Mouse (Mus musculus): ENCODE measurements around the gene St3gal3. TPM values are rescaled to one million over a fixed set of nuclear protein-coding genes. Genes with fewer than 3 reads are reported as not detected.

St3gal3 gene
- polyA plus RNA-seq, 1 experiment, result 8.1 TPM

DNA sequence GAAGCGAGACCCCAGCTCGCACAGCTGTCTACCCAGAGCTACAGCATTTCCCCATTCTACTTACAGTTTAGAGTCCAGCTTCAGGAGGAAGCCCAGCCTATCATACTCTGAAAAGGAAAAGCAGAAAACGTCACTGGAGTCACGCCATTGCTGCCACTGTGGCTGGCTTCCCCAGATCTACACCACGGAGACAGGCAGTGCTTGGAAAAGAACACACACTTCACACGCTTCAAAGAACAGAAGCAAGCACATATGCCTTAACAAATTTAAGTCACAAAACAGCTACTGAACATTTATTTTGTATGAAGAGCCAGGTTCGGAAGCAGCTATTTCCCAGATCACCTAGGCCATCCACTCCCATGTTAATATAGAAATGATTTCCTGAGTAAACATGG is 102.9 kb downstream of the St3gal3 start:
- 88% methylated on average over 7 of the region's 7 CpGs for WGBS
- H3K4me3 ChIP-seq (ENCODE audit: low read depth, low read length), result no peak overlapping the region
- TF ChIP-seq CTCF (IDR thresholded peaks at IDR 0.05; ENCODE audit: extremely low read depth, insufficient read length, insufficient replicate concordance, low read depth, low read length) (no peak), POLR2A (IDR thresholded peaks at IDR 0.05; ENCODE audit: low read depth, low read length) (no peak)
- H3K36me3 ChIP-seq (ENCODE audit: control insufficient read depth, insufficient read depth, low read length), result no peaks in the 10 kb centered on the region
- no peak overlapping the region for H3K27ac ChIP-seq (ENCODE audit: insufficient read depth, low read depth, low read length)
- H3K27me3 ChIP-seq (ENCODE audit: control insufficient read depth, insufficient read depth, low read length), result no peaks in the 10 kb centered on the region
- peaks cover 6% of the 10 kb centered on the region; the same call in 1 of the 2 replicates for H3K4me1 ChIP-seq (ENCODE audit: control insufficient read depth, insufficient read depth, insufficient read length, low read length)

- Histone ChIP-seq H3K27ac (ENCODE audit: insufficient read depth, low read depth, low read length) (no peak overlapping the region), H3K27me3 (ENCODE audit: control insufficient read depth, insufficient read depth, low read length) (no peaks in the 10 kb centered on the region), H3K36me3 (ENCODE audit: control insufficient read depth, insufficient read depth, low read length) (no peaks in the 10 kb centered on the region), H3K4me1 (ENCODE audit: control insufficient read depth, insufficient read depth, insufficient read length, low read length) (peaks cover 6% of the 10 kb centered on the region; the same call in 1 of the 2 replicates), H3K4me3 (ENCODE audit: low read depth, low read length) (no peak overlapping the region)
- 36% methylated on average over 6 of the region's 6 CpGs for WGBS
- TF ChIP-seq CTCF (IDR thresholded peaks at IDR 0.05; ENCODE audit: extremely low read depth, insufficient read length, insufficient replicate concordance, low read depth, low read length) (no peak), POLR2A (IDR thresholded peaks at IDR 0.05; ENCODE audit: low read depth, low read length) (no peak)
Observed at GRCm38 (mm10) chr4:118031132-118031775, 103.5 kb downstream of the St3gal3 start.

DNA sequence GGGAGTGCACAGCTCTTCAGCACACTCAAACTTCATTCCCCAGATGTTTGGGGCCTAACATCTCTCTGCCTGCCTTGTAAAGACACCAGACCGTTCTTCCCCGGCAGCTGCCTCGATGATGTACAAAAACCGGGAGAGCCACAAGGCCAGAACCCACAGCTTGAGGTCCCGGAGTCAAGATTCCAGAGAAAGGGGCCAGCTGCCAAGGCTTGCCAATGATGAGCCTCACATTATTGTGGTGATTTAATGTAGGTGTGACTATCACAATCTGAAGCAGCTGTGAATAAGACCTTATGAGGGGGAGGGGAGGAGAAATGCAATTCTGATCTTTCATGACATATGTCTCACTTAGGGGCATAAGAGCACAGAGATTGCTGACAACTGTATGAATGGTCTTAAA is 104.4 kb downstream of the St3gal3 start:
- Histone ChIP-seq H3K36me3 (ENCODE audit: control insufficient read depth, insufficient read depth, low read length) (no peaks in the 10 kb centered on the region), H3K4me3 (ENCODE audit: low read depth, low read length) (no peak overlapping the region), H3K27me3 (ENCODE audit: control insufficient read depth, insufficient read depth, low read length) (no peaks in the 10 kb centered on the region), H3K27ac (ENCODE audit: insufficient read depth, low read depth, low read length) (no peak overlapping the region), H3K4me1 (ENCODE audit: control insufficient read depth, insufficient read depth, insufficient read length, low read length) (peaks cover 6% of the 10 kb centered on the region; the same call in 1 of the 2 replicates)
- TF ChIP-seq CTCF (IDR thresholded peaks at IDR 0.05; ENCODE audit: extremely low read depth, insufficient read length, insufficient replicate concordance, low read depth, low read length) (no peak), POLR2A (IDR thresholded peaks at IDR 0.05; ENCODE audit: low read depth, low read length) (no peak)
- 78% methylated on average over 5 of the region's 5 CpGs for WGBS

DNA sequence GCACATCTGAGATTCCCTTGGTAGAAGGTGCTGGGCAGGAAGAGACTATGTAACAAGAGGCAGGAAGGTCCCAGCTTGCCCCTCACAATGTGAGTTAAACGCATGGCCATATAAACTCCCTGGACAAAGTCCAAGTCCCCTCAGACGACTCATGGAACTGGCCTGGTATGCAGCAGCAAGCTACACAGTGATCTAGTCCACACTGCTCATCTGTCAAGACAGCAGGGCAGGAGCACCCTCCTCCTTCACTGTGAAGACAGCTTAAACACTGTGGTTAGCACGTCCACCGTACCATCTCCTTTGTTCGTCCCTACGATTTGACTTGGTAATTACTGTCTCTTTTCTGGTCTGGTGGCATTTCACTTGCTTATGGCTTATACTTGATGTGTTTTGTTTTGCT is 104.8 kb downstream of the St3gal3 start:
- H3K27ac ChIP-seq (ENCODE audit: insufficient read depth, low read depth, low read length), result no peak overlapping the region
- H3K4me3 ChIP-seq (ENCODE audit: low read depth, low read length), result no peak overlapping the region
- H3K27me3 ChIP-seq (ENCODE audit: control insufficient read depth, insufficient read depth, low read length), result no peaks in the 10 kb centered on the region
- no peak for TF ChIP-seq CTCF (IDR thresholded peaks at IDR 0.05; ENCODE audit: extremely low read depth, insufficient read length, insufficient replicate concordance, low read depth, low read length)
- TF ChIP-seq POLR2A (IDR thresholded peaks at IDR 0.05; ENCODE audit: low read depth, low read length), result no peak
- H3K4me1 ChIP-seq (ENCODE audit: control insufficient read depth, insufficient read depth, insufficient read length, low read length), result peaks cover 6% of the 10 kb centered on the region; the same call in 1 of the 2 replicates
- WGBS, result 67% methylated on average over 6 of the region's 6 CpGs
- no peaks in the 10 kb centered on the region for H3K36me3 ChIP-seq (ENCODE audit: control insufficient read depth, insufficient read depth, low read length)

GRCm38 (mm10) chr4:118028994-118029393 is 105.7 kb downstream of the St3gal3 start:
- no peak overlapping the region for H3K27ac ChIP-seq (ENCODE audit: insufficient read depth, low read depth, low read length)
- 92% methylated on average over 9 of the region's 9 CpGs for WGBS
- H3K36me3 ChIP-seq (ENCODE audit: control insufficient read depth, insufficient read depth, low read length), result no peaks in the 10 kb centered on the region
- H3K27me3 ChIP-seq (ENCODE audit: control insufficient read depth, insufficient read depth, low read length), result no peaks in the 10 kb centered on the region
- no peak overlapping the region for H3K4me3 ChIP-seq (ENCODE audit: low read depth, low read length)
- peaks cover 6% of the 10 kb centered on the region; the same call in 1 of the 2 replicates for H3K4me1 ChIP-seq (ENCODE audit: control insufficient read depth, insufficient read depth, insufficient read length, low read length)
- no peak for TF ChIP-seq POLR2A (IDR thresholded peaks at IDR 0.05; ENCODE audit: low read depth, low read length)
- TF ChIP-seq CTCF (IDR thresholded peaks at IDR 0.05; ENCODE audit: extremely low read depth, insufficient read length, insufficient replicate concordance, low read depth, low read length), result no peak

GRCm38 (mm10) chr4:118025931-118026330 is 108.8 kb downstream of the St3gal3 start:
- no peak overlapping the region for H3K27ac ChIP-seq (ENCODE audit: insufficient read depth, low read depth, low read length)
- peaks cover 2% of the 10 kb centered on the region; the same call in 1 of the 2 replicates for H3K4me1 ChIP-seq (ENCODE audit: control insufficient read depth, insufficient read depth, insufficient read length, low read length)
- TF ChIP-seq POLR2A (IDR thresholded peaks at IDR 0.05; ENCODE audit: low read depth, low read length), result no peak
- no peak for TF ChIP-seq CTCF (IDR thresholded peaks at IDR 0.05; ENCODE audit: extremely low read depth, insufficient read length, insufficient replicate concordance, low read depth, low read length)
- 76% methylated on average over 7 of the region's 7 CpGs for WGBS
- H3K36me3 ChIP-seq (ENCODE audit: control insufficient read depth, insufficient read depth, low read length), result no peaks in the 10 kb centered on the region
- no peaks in the 10 kb centered on the region for H3K27me3 ChIP-seq (ENCODE audit: control insufficient read depth, insufficient read depth, low read length)
- no peak overlapping the region for H3K4me3 ChIP-seq (ENCODE audit: low read depth, low read length)

DNA sequence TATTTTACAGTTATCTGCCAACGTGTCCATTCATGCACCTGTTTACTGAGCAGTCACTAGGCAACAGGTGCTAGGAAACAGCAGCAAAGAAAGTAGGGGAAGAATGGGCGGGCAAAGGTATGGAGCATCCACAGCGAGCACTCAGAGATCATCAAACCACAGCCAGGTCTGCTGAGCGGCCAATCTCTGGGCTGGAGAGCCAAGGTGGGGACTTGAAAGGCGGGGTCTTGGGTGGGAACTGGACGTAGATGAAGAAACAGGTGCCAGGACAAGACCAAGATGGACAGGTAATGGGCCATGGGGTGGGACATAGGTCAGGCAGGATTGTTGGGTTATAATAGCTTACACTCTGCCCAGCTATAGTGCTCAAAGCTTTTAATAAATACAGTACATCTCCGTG is 109.3 kb downstream of the St3gal3 start:
- Histone ChIP-seq H3K27ac (ENCODE audit: insufficient read depth, low read depth, low read length) (no peak overlapping the region), H3K4me3 (ENCODE audit: low read depth, low read length) (no peak overlapping the region), H3K27me3 (ENCODE audit: control insufficient read depth, insufficient read depth, low read length) (no peaks in the 10 kb centered on the region), H3K4me1 (ENCODE audit: control insufficient read depth, insufficient read depth, insufficient read length, low read length) (peaks cover 2% of the 10 kb centered on the region; the same call in 1 of the 2 replicates), H3K36me3 (ENCODE audit: control insufficient read depth, insufficient read depth, low read length) (no peaks in the 10 kb centered on the region)
- TF ChIP-seq CTCF (IDR thresholded peaks at IDR 0.05; ENCODE audit: extremely low read depth, insufficient read length, insufficient replicate concordance, low read depth, low read length) (no peak), POLR2A (IDR thresholded peaks at IDR 0.05; ENCODE audit: low read depth, low read length) (no peak)
- WGBS, result 84% methylated on average over 7 of the region's 7 CpGs
